Mouse (Mus musculus): ENCODE data around the gene Tepp. TPM values are rescaled to one million over a fixed set of nuclear protein-coding genes. Genes with fewer than 3 reads are reported as not detected.
A peak's percentile ranks its signal among the peaks of the same experiment; 100 is the strongest.

Gene Tepp
- total RNA-seq, 2 experiments from 2014 or later: not detected

- intact Hi-C loops (cut with DNase I): no loop called here
- DNase-seq (ENCODE audit: low spot score): no peak
Measured at GRCm38 (mm10) chr8:95327866-95328465, 17.6 kb downstream of the Tepp start.

GRCm38 (mm10) chr8:95330367-95330766 is 20.0 kb downstream of the Tepp start:
- intact Hi-C loops (cut with DNase I): loop anchor here (2.0 kb wide), 1 partner anchor 36 kb away; no protein-coding TSS in a partner anchor
- no peak for DNase-seq (ENCODE audit: low spot score)

- intact Hi-C loops (cut with DNase I): loop anchor here (1.0 to 2.0 kb wide), 2 partner anchors 36 to 77 kb away; no protein-coding TSS in a partner anchor
- DNase-seq (ENCODE audit: low spot score): no peak
Measured at GRCm38 (mm10) chr8:95331156-95331719, 20.9 kb downstream of the Tepp start.

GRCm38 (mm10) chr8:95331720-95332436 is 21.5 kb downstream of the Tepp start, which contains the start of the genes Zfp319 and Usb1:
Zfp319 (minus strand) TSS chr8:95331950.
Usb1 (plus strand) TSS chr8:95332284.
- intact Hi-C loops (cut with DNase I): loop anchor here (1.0 to 2.0 kb wide), 2 partner anchors 37 to 78 kb away; no protein-coding TSS in a partner anchor
- peak; percentile 92 for DNase-seq (ENCODE audit: low spot score)

- intact Hi-C loops (cut with DNase I): no loop called here
- DNase-seq (ENCODE audit: low spot score): no peak
Measured at GRCm38 (mm10) chr8:95332437-95333199, 22.3 kb downstream of the Tepp start.

GRCm38 (mm10) chr8:95335706-95336105 is 25.3 kb downstream of the Tepp start:
- DNase-seq (ENCODE audit: low spot score): no peak
- intact Hi-C loops (cut with DNase I): no loop called here

GRCm38 (mm10) chr8:95336363-95336762 is 26.0 kb downstream of the Tepp start:
- intact Hi-C loops (cut with DNase I): no loop called here
- DNase-seq (ENCODE audit: low spot score): no peak

GRCm38 (mm10) chr8:95341721-95342120 is 31.4 kb downstream of the Tepp start:
- intact Hi-C loops (cut with DNase I): no loop called here
- DNase-seq (ENCODE audit: low spot score): no peak

- intact Hi-C loops (cut with DNase I): loop anchor here (5.0 kb wide), 4 partner anchors 108 to 258 kb away; no protein-coding TSS in a partner anchor
Measured at GRCm38 (mm10) chr8:95344668-95345067, 34.3 kb downstream of the Tepp start.

GRCm38 (mm10) chr8:95346643-95347545 is 36.5 kb downstream of the Tepp start:
- no peak for DNase-seq (ENCODE audit: low spot score)
- intact Hi-C loops (cut with DNase I): loop anchor here (1.0 to 5.0 kb wide), 6 partner anchors 83 to 350 kb away; no protein-coding TSS in a partner anchor

More at GRCm38 (mm10) chr8:95344668-95345067, 34.3 kb downstream of the Tepp start:
- no peak for DNase-seq (ENCODE audit: low spot score)

- DNase-seq (ENCODE audit: low spot score): no peak
- intact Hi-C loops (cut with DNase I): loop anchor here (5.0 kb wide), 4 partner anchors 104 to 254 kb away; no protein-coding TSS in a partner anchor
Measured at GRCm38 (mm10) chr8:95348356-95348755, 38.0 kb downstream of the Tepp start.

- intact Hi-C loops (cut with DNase I): loop anchor here (5.0 kb wide), 4 partner anchors 103 to 253 kb away; no protein-coding TSS in a partner anchor
- no peak for DNase-seq (ENCODE audit: low spot score)
Measured at GRCm38 (mm10) chr8:95348811-95349630, 38.7 kb downstream of the Tepp start.

GRCm38 (mm10) chr8:95351461-95351860 is 41.1 kb downstream of the Tepp start:
- no peak for DNase-seq (ENCODE audit: low spot score)
- intact Hi-C loops (cut with DNase I): loop anchor here (1.0 to 5.0 kb wide), 2 partner anchors 41 to 82 kb away; no protein-coding TSS in a partner anchor

- intact Hi-C loops (cut with DNase I): loop anchor here (2.0 to 5.0 kb wide), 3 partner anchors 20 to 76 kb away; no protein-coding TSS in a partner anchor
Measured at GRCm38 (mm10) chr8:95352151-95352870, 41.9 kb downstream of the Tepp start, which contains the start of gene Mmp15. Mmp15 (plus strand) TSS chr8:95352268.

GRCm38 (mm10) chr8:95352871-95353866 is 42.8 kb downstream of the Tepp start:
- intact Hi-C loops (cut with DNase I): loop anchor here (2.0 to 5.0 kb wide), 3 partner anchors 20 to 76 kb away; no protein-coding TSS in a partner anchor
- DNase-seq (ENCODE audit: low spot score): peak; percentile 22

More at GRCm38 (mm10) chr8:95352151-95352870, 41.9 kb downstream of the Tepp start, which contains the start of gene Mmp15:
- DNase-seq (ENCODE audit: low spot score): peak; percentile 73

GRCm38 (mm10) chr8:95354606-95355005 is 44.2 kb downstream of the Tepp start:
- no peak for DNase-seq (ENCODE audit: low spot score)
- intact Hi-C loops (cut with DNase I): loop anchor here (5.0 kb wide), 1 partner anchor 38 kb away; no protein-coding TSS in a partner anchor

Measured in heart, postnatal 25 days (tissue).